Mouse (Mus musculus) spleen, adult 2 months (tissue): ENCODE results near the gene Sorbs2. TPM values are rescaled to one million over a fixed set of nuclear protein-coding genes. Genes with fewer than 3 reads are reported as not detected.

Experiments used
- DNase-seq, 2 experiments: peaks; one replicate each; pipeline versions ENCODE4 v3.0.0 to v3.0.0-alpha.2; 2012 to 2021; ENCODE audit warnings: low spot score in 2 of 2, low read depth in 1 of 2
- H3K27ac ChIP-seq: fragments of 200-500 bp; 2 replicates; pipeline ENCODE4 v1.5.1; 2012; ENCODE audit warnings: low read length, inconsistent platforms; ENCODE audit not compliant: insufficient read depth
- H3K27me3 ChIP-seq: fragments of 200-500 bp; 2 replicates; pipeline ENCODE4 v1.6.1; 2012; ENCODE audit warnings: mild to moderate bottlenecking, moderate library complexity, low read length, inconsistent platforms; ENCODE audit not compliant: control insufficient read depth, insufficient read depth
- H3K36me3 ChIP-seq: fragments of 200-500 bp; 2 replicates; pipeline ENCODE4 v1.6.1; 2012; ENCODE audit warnings: mild to moderate bottlenecking, low read length, inconsistent platforms; ENCODE audit not compliant: control insufficient read depth, insufficient read depth
- H3K4me1 ChIP-seq: fragments of 200-500 bp; 2 replicates; pipeline ENCODE4 v1.6.1; 2011; ENCODE audit warnings: inconsistent platforms; ENCODE audit not compliant: control insufficient read depth, insufficient read depth, insufficient read length
- H3K4me3 ChIP-seq: fragments of 200-500 bp; 2 replicates; pipeline ENCODE4 v1.5.1; 2011; ENCODE audit warnings: mild to moderate bottlenecking, inconsistent platforms; ENCODE audit not compliant: insufficient read depth, insufficient read length; ENCODE audit errors: extremely low read depth
- CTCF ChIP-seq: fragments of 200-500 bp; IDR thresholded peaks from 2 replicates; pipeline ENCODE4 v1.5.1; 2011; ENCODE audit warnings: mild to moderate bottlenecking, inconsistent platforms; ENCODE audit not compliant: insufficient read depth, insufficient read length, insufficient replicate concordance; ENCODE audit errors: extremely low read depth
- POLR2A ChIP-seq: fragments of 200-500 bp; IDR thresholded peaks from 2 replicates; pipeline ENCODE4 v1.6.1; 2011; ENCODE audit warnings: low read depth, low read length, inconsistent platforms
- WGBS: fragments of 180-500 bp; shearing (Covaris S2); methylation state at CpG from one replicate; pipeline ENCODE4 v1.1.7; 2018; 5-methylcytosine and 5-hydroxymethylcytosine counted together
- polyA plus RNA-seq: library from polyadenylated mRNA; depleted of rRNA; stranded (reverse); fragments of >200 nt; gene quantifications from 2 replicates; pipeline ENCODE4 v1.2.3, GENCODE M21; 2012

Sorbs2 gene
- polyA plus RNA-seq, 1 experiment, result 25.4 TPM

DNA sequence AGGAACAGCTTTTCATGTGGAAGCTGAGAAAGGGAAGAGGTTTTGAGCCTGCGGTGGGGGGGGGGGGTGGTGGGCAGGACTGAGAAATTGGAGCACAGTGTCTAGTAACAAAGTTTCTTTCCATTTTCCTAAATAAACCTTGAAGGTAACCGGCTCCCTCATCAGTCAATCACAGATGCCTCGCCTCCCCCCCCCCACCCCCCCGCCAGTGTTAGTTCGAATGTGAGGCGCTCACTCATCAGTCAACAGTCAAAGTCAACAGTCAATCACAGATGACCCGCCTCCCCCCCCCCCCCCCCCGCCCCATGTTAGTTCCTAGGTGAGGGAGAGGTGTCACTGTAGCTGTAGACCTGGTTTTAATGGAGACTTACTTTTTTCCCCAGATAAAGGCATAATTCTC, 123.4 kb downstream of the Sorbs2 start:
- Histone ChIP-seq H3K27me3 (no peaks in the 10 kb centered on the region), H3K4me1 (no peaks in the 10 kb centered on the region), H3K27ac (no peak overlapping the region), H3K36me3 (no peaks in the 10 kb centered on the region), H3K4me3 (no peak overlapping the region)
- TF ChIP-seq POLR2A (no peak), CTCF (no peak)
- WGBS, result 78% methylated on average over 8 of the region's 8 CpGs
- no peak for DNase-seq

- no peak for TF ChIP-seq POLR2A
- no peak for TF ChIP-seq CTCF
- 83% methylated on average over 6 of the region's 6 CpGs for WGBS
- DNase-seq, result no peak
- no peaks in the 10 kb centered on the region for H3K27me3 ChIP-seq
- H3K4me1 ChIP-seq, result peaks cover 2% of the 10 kb centered on the region; the same call in 1 of the 2 replicates
- no peak overlapping the region for H3K4me3 ChIP-seq
- no peaks in the 10 kb centered on the region for H3K36me3 ChIP-seq
- H3K27ac ChIP-seq, result no peak overlapping the region
Observed at GRCm38 (mm10) chr8:45635155-45635554, 127.6 kb downstream of the Sorbs2 start.

DNA sequence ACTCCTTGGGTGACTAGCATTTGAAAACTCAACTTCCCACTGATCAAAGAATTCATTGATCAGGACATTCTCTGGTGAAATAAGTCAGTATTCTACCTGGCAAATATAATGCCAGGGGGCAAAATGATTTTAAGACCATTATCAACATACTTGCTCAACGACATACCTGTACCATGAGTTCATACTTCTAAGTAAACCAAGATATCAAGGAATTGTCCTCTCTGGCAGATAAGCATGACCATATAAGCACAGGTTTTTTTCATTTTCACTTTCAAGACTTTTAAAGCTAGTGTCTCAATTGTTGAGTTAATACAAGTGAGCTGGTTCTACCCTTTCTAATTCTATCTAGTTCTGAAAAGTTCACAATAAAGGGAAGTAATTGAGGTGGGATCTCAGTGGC, 130.2 kb downstream of the Sorbs2 start:
- H3K27ac ChIP-seq, result no peak overlapping the region
- no peaks in the 10 kb centered on the region for H3K27me3 ChIP-seq
- WGBS, result 88% methylated on average over 1 of the region's 1 CpGs
- TF ChIP-seq POLR2A, result no peak
- no peak for TF ChIP-seq CTCF
- no peak for DNase-seq
- no peaks in the 10 kb centered on the region for H3K36me3 ChIP-seq
- H3K4me3 ChIP-seq, result no peak overlapping the region
- H3K4me1 ChIP-seq, result peaks cover 2% of the 10 kb centered on the region; the same call in 1 of the 2 replicates

- Histone ChIP-seq H3K27ac (no peak overlapping the region), H3K27me3 (no peaks in the 10 kb centered on the region), H3K4me1 (peaks cover 2% of the 10 kb centered on the region; the same call in 1 of the 2 replicates), H3K4me3 (no peak overlapping the region), H3K36me3 (no peaks in the 10 kb centered on the region)
- DNase-seq, result no peak
- no peak for TF ChIP-seq POLR2A
- no peak for TF ChIP-seq CTCF
Observed at GRCm38 (mm10) chr8:45639444-45639843, 131.9 kb downstream of the Sorbs2 start.

GRCm38 (mm10) chr8:45644651-45645050, 137.1 kb downstream of the Sorbs2 start:
- no peak for DNase-seq
- Histone ChIP-seq H3K36me3 (no peaks in the 10 kb centered on the region), H3K27me3 (no peaks in the 10 kb centered on the region), H3K4me1 (no peaks in the 10 kb centered on the region), H3K4me3 (no peak overlapping the region), H3K27ac (no peak overlapping the region)
- 89% methylated on average over 2 of the region's 2 CpGs for WGBS
- no peak for TF ChIP-seq CTCF
- no peak for TF ChIP-seq POLR2A

- H3K4me3 ChIP-seq, result no peak overlapping the region
- DNase-seq, result no peak
- 92% methylated on average over 7 of the region's 7 CpGs for WGBS
- no peaks in the 10 kb centered on the region for H3K36me3 ChIP-seq
- H3K4me1 ChIP-seq, result no peaks in the 10 kb centered on the region
- TF ChIP-seq POLR2A, result no peak
- TF ChIP-seq CTCF, result no peak
- H3K27me3 ChIP-seq, result no peaks in the 10 kb centered on the region
- H3K27ac ChIP-seq, result no peak overlapping the region
Observed at GRCm38 (mm10) chr8:45649063-45649462, 141.5 kb downstream of the Sorbs2 start.

GRCm38 (mm10) chr8:45649966-45650365, 142.4 kb downstream of the Sorbs2 start:
- Histone ChIP-seq H3K4me3 (no peak overlapping the region), H3K36me3 (no peaks in the 10 kb centered on the region), H3K4me1 (no peaks in the 10 kb centered on the region), H3K27ac (no peak overlapping the region), H3K27me3 (no peaks in the 10 kb centered on the region)
- WGBS, result 76% methylated on average over 5 of the region's 5 CpGs
- TF ChIP-seq CTCF (no peak), POLR2A (no peak)
- no peak for DNase-seq
